Mouse (Mus musculus): ENCODE results near the gene Nup133. TPM values are rescaled to one million over a fixed set of nuclear protein-coding genes. Genes with fewer than 3 reads are reported as not detected.

Gene Nup133
- polyA plus RNA-seq, 1 experiment = 11.7 TPM

GRCm38 (mm10) chr8:123851590-123851989 lies 97.5 kb downstream of the Nup133 start:
- Histone ChIP-seq H3K4me2 (ENCODE audit: low read depth) (no peak overlapping the region), H3K79me2 (ENCODE audit: control insufficient read depth, insufficient read depth) (peaks cover 3% of the 10 kb centered on the region), H3K27me3 (ENCODE audit: control insufficient read depth, insufficient read depth, insufficient read length) (no peaks in the 10 kb centered on the region), H3K36me3 (ENCODE audit: control insufficient read depth, insufficient read depth) (no peaks in the 10 kb centered on the region), H3ac (ENCODE audit: control insufficient read depth, insufficient read length) (no peak overlapping the region), H3K4me3 (no peak overlapping the region)
- TF ChIP-seq CEBPB (IDR thresholded peaks at IDR 0.05; ENCODE audit: insufficient read depth, poor library complexity, severe bottlenecking) (no peak), TCF12 (IDR thresholded peaks at IDR 0.05; ENCODE audit: insufficient read depth, poor library complexity, severe bottlenecking) (no peak), POLR2AphosphoS2 (IDR thresholded peaks at IDR 0.05; ENCODE audit: insufficient read length, low read depth) (no peak)

DNA sequence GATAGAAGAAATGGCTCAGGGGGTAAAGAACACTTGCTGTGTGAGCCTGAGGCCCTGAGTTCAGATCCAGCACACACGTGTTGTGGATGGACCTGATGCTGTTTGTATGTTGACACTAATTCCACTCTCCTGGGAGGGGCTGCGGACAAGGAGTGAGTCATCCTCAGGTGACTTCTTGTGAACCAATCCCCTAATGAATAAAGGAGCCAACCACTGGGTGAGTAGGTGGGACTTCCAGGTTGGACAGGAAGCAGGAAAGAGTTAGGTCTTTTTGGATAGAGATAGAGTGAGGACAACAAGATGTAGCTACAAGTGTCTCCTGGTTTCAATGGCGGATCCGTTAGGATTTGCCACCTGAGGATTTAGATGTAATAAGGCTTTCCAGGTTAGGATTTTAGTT lies 99.7 kb downstream of the Nup133 start:
- Histone ChIP-seq H3ac (ENCODE audit: control insufficient read depth, insufficient read length) (no peak overlapping the region), H3K36me3 (ENCODE audit: control insufficient read depth, insufficient read depth) (no peaks in the 10 kb centered on the region), H3K4me2 (ENCODE audit: low read depth) (no peak overlapping the region), H3K27me3 (ENCODE audit: control insufficient read depth, insufficient read depth, insufficient read length) (no peaks in the 10 kb centered on the region), H3K79me2 (ENCODE audit: control insufficient read depth, insufficient read depth) (peaks cover 3% of the 10 kb centered on the region), H3K4me3 (no peak overlapping the region)
- TF ChIP-seq MAX (IDR thresholded peaks at IDR 0.05; ENCODE audit: low read depth) (no peak), USF1 (IDR thresholded peaks at IDR 0.05; ENCODE audit: low read depth) (no peak), E2F4 (IDR thresholded peaks at IDR 0.05; ENCODE audit: insufficient read depth) (no peak), POLR2A (IDR thresholded peaks at IDR 0.05; ENCODE audit: insufficient read length, low read depth) (no peak), POLR2AphosphoS2 (IDR thresholded peaks at IDR 0.05; ENCODE audit: insufficient read length, low read depth) (no peak), MYOG (IDR thresholded peaks at IDR 0.05; ENCODE audit: control insufficient read depth in 1 of 3, insufficient read depth in 1 of 3, insufficient read length in 2 of 3, low read depth in 2 of 3) (no peak)

GRCm38 (mm10) chr8:123847546-123847945 lies 101.5 kb downstream of the Nup133 start:
- Histone ChIP-seq H3K36me3 (ENCODE audit: control insufficient read depth, insufficient read depth) (no peaks in the 10 kb centered on the region), H3K79me2 (ENCODE audit: control insufficient read depth, insufficient read depth) (peaks cover 3% of the 10 kb centered on the region), H3K4me3 (no peak overlapping the region), H3K27me3 (ENCODE audit: control insufficient read depth, insufficient read depth, insufficient read length) (no peaks in the 10 kb centered on the region), H3K4me2 (ENCODE audit: low read depth) (no peak overlapping the region), H3ac (ENCODE audit: control insufficient read depth, insufficient read length) (no peak overlapping the region)
- TF ChIP-seq CEBPB (IDR thresholded peaks at IDR 0.05; ENCODE audit: insufficient read depth, poor library complexity, severe bottlenecking) = no peak
- no peak for TF ChIP-seq TCF3 (IDR thresholded peaks at IDR 0.05; ENCODE audit: insufficient read length, low read depth)

Other genes starting within 250 kb of the Nup133 start
- 24.0 TPM for gene Rab4a, start 143.3 kb downstream of the Nup133 start, polyA plus RNA-seq (2012; fragmentation: generic; extraction: Trizol)
- gene Ccsap, start 89.1 kb downstream of the Nup133 start, polyA plus RNA-seq (2012; fragmentation: generic; extraction: Trizol) = 2.3 TPM
- 9,007 TPM for gene Acta1, start 54.5 kb downstream of the Nup133 start, polyA plus RNA-seq (2012; fragmentation: generic; extraction: Trizol)
- 11.0 TPM for gene Abcb10, start 33.9 kb upstream of the Nup133 start, polyA plus RNA-seq (2012; fragmentation: generic; extraction: Trizol)
- gene Taf5l, start 72.1 kb upstream of the Nup133 start, polyA plus RNA-seq (2012; fragmentation: generic; extraction: Trizol) = 16.0 TPM
- 5.6 TPM for gene Urb2, start 72.2 kb upstream of the Nup133 start, polyA plus RNA-seq (2012; fragmentation: generic; extraction: Trizol)